Mouse (Mus musculus) megakaryocyte, embryonic 14.5 days (primary cell): Measurements from ENCODE around the gene Lhfp. TPM values are rescaled to one million over a fixed set of nuclear protein-coding genes. Genes with fewer than 3 reads are reported as not detected.

Source experiments
- H3K27me3 ChIP-seq: replicated peaks from 2 replicates; pipeline ENCODE3; 2012; ENCODE audit warnings: inconsistent platforms
- H3K36me3 ChIP-seq: replicated peaks from 2 replicates; pipeline ENCODE3; 2012; ENCODE audit warnings: low read length, inconsistent platforms, mixed read lengths
- H3K4me1 ChIP-seq: 2 replicates; pipeline ENCODE4 v1.6.1; 2012; ENCODE audit warnings: inconsistent platforms
- H3K4me3 ChIP-seq: replicated peaks from 2 replicates; pipeline ENCODE3; 2012; ENCODE audit warnings: moderate library complexity, mild to moderate bottlenecking, inconsistent platforms
- H3K9me3 ChIP-seq: 2 replicates; pipeline ENCODE4 v1.6.1; 2012; ENCODE audit warnings: inconsistent platforms
- FLI1 ChIP-seq: IDR thresholded peaks from 2 replicates; pipeline ENCODE4 v1.6.1; 2012; ENCODE audit warnings: low read length, inconsistent platforms, mixed read lengths
- GATA1 ChIP-seq: IDR thresholded peaks from 3 replicates; pipeline ENCODE4 v1.6.1; 2012; ENCODE audit warnings: mixed read lengths, low read length, inconsistent platforms, borderline replicate concordance
- polyA plus RNA-seq: library from polyadenylated mRNA; stranded (reverse); fragments of >175 nt; gene quantifications from 2 replicates; pipeline ENCODE4 v1.2.3, GENCODE M21; 2012; ENCODE audit warnings: low replicate concordance; ENCODE audit not compliant: insufficient read depth

The Lhfp gene
- polyA plus RNA-seq, 1 experiment: 1.0 TPM

DNA sequence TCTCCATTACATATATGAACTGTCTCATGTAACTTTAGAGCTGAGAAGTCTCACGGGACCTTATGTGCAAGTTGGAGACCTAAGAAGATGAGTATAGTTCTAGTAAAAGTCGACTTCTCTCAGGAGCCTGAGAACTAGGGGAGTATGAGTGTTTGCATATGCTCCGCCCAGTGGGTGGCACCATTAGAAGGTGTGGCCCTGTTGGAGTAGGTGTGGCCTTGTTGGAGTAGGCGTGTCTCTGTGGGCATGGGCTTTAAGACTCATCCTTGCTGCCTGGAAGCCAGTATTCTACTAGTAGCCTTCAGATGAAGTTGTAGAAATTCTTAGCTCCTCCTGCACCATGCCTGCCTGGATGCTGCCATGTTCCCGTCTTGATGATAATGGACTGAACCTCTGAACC, 105.7 kb downstream of the Lhfp start:
- no peak overlapping the region for H3K4me3 ChIP-seq
- H3K4me1 ChIP-seq: no peaks in the 10 kb centered on the region
- H3K9me3 ChIP-seq: no peaks in the 10 kb centered on the region
- no peaks in the 10 kb centered on the region for H3K27me3 ChIP-seq
- no peaks in the 10 kb centered on the region for H3K36me3 ChIP-seq
- TF ChIP-seq GATA1: no peak
- TF ChIP-seq FLI1: no peak

DNA sequence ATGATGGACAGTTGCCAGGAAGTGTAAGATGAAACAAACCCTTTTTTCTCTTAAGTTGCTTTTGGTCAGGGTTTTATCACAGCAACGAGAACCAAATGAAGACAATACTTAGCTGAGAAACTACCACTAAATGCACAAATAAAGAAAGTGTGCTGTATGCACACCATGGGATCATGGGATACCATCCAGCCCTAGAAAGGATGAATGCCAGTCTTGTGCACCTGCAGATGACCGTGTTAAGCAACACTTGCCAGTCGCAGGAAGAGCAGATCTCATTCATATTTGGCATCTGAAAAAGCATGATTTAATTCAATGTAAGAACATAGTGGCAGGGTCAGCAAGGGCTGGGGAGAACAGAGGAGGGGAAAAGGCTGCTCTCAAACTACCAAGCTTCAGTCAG, 107.4 kb downstream of the Lhfp start:
- H3K9me3 ChIP-seq: peaks cover 10% of the 10 kb centered on the region
- H3K27me3 ChIP-seq: no peaks in the 10 kb centered on the region
- no peak for TF ChIP-seq FLI1
- H3K4me3 ChIP-seq: no peak overlapping the region
- no peaks in the 10 kb centered on the region for H3K4me1 ChIP-seq
- H3K36me3 ChIP-seq: no peaks in the 10 kb centered on the region

GRCm38 (mm10) chr3:53149625-53150320, 108.4 kb downstream of the Lhfp start:
- Histone ChIP-seq H3K4me1 (no peaks in the 10 kb centered on the region), H3K27me3 (no peaks in the 10 kb centered on the region), H3K36me3 (no peaks in the 10 kb centered on the region), H3K9me3 (peaks cover 15% of the 10 kb centered on the region), H3K4me3 (no peak overlapping the region)
- no peak for TF ChIP-seq GATA1
- no peak for TF ChIP-seq FLI1

GRCm38 (mm10) chr3:53151081-53151480, 109.8 kb downstream of the Lhfp start:
- Histone ChIP-seq H3K36me3 (no peaks in the 10 kb centered on the region), H3K27me3 (no peaks in the 10 kb centered on the region), H3K4me1 (no peaks in the 10 kb centered on the region), H3K4me3 (no peak overlapping the region), H3K9me3 (peaks cover 15% of the 10 kb centered on the region)
- TF ChIP-seq FLI1: no peak
- no peak for TF ChIP-seq GATA1

DNA sequence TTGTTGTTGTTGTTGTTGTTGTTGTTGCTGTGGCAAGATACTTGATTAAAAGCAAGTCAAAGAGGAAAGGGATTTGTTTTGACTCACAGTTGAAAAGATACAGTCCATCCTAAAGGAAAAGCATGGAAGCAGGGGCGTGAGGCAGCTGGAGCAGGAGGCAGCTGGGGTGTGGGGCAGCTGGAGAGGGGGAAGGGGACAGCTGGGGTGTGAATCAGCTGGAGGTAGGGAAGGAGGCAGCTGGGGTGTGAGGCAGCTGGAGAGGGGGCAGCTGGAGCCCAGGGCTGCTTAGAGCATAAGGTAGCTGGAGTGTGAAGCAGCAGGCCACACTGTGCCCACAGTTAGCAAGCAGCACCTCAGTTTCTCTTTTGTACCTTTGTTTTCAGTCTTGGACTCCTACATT, 110.3 kb downstream of the Lhfp start:
- Histone ChIP-seq H3K4me1 (no peaks in the 10 kb centered on the region), H3K36me3 (no peaks in the 10 kb centered on the region), H3K4me3 (peak overlapping the region; percentile 23), H3K27me3 (no peaks in the 10 kb centered on the region), H3K9me3 (peaks cover 16% of the 10 kb centered on the region)
- TF ChIP-seq GATA1: no peak
- no peak for TF ChIP-seq FLI1

DNA sequence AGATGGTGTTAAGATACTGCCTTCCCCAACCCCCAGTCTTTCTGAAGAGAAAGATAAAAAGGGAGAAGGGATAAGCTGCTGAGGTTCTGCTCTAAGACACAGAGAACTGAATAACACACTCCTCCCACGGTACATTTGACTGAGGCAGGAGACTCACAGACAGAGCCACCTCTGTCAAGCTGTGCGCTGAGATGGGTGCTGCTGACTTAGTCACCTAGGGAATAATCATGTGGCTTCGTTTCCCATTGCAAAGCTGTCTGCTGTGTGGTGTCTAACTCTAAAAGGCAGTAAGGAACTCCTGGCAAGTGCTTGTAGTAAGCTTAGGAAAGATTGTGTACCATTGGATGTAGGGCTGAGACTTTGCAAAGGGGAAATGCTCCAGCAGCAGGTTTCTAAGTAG, 120.6 kb downstream of the Lhfp start:
- peaks cover under 1% of the 10 kb centered on the region; the same call in 1 of the 2 replicates for H3K9me3 ChIP-seq
- TF ChIP-seq FLI1 (no peak), GATA1 (no peak)
- no peaks in the 10 kb centered on the region for H3K27me3 ChIP-seq
- H3K4me3 ChIP-seq: no peak overlapping the region
- H3K4me1 ChIP-seq: no peaks in the 10 kb centered on the region
- H3K36me3 ChIP-seq: no peaks in the 10 kb centered on the region

DNA sequence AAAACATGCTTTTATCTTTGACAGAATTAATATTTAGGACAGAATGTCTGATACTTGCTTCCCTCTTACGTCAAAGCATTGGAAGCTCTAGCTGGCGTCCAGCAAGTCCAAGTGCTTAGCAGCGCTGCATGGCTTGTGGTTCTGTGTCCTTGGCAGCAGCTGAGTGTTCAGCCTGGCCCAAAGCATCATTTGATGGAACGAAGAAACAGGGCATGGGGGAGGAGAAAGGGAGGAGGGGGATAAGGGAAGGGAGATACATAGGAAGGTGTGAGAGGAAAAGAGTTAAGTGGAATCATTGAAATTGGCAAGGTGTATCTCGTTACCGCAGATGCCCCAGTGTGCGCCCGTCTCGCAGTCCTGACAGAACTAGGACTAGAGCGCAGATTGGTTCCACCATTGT, 124.0 kb downstream of the Lhfp start:
- H3K9me3 ChIP-seq: no peaks in the 10 kb centered on the region
- H3K4me3 ChIP-seq: no peak overlapping the region
- TF ChIP-seq GATA1 (no peak), FLI1 (no peak)
- H3K27me3 ChIP-seq: no peaks in the 10 kb centered on the region
- H3K4me1 ChIP-seq: no peaks in the 10 kb centered on the region
- no peaks in the 10 kb centered on the region for H3K36me3 ChIP-seq

- Histone ChIP-seq H3K4me3 (no peak overlapping the region), H3K27me3 (no peaks in the 10 kb centered on the region)
- TF ChIP-seq FLI1 (no peak), GATA1 (no peak)
Measured at GRCm38 (mm10) chr3:53166001-53166400, 124.7 kb downstream of the Lhfp start.

GRCm38 (mm10) chr3:53169486-53169885, 128.2 kb downstream of the Lhfp start:
- H3K4me1 ChIP-seq: no peaks in the 10 kb centered on the region
- H3K9me3 ChIP-seq: no peaks in the 10 kb centered on the region
- no peaks in the 10 kb centered on the region for H3K27me3 ChIP-seq
- TF ChIP-seq GATA1: no peak
- no peaks in the 10 kb centered on the region for H3K36me3 ChIP-seq
- H3K4me3 ChIP-seq: no peak overlapping the region

More at GRCm38 (mm10) chr3:53166001-53166400, 124.7 kb downstream of the Lhfp start:
- Histone ChIP-seq H3K9me3 (no peaks in the 10 kb centered on the region), H3K36me3 (no peaks in the 10 kb centered on the region), H3K4me1 (no peaks in the 10 kb centered on the region)

- Histone ChIP-seq H3K27me3 (no peaks in the 10 kb centered on the region), H3K4me3 (no peak overlapping the region), H3K9me3 (peaks cover 6% of the 10 kb centered on the region), H3K36me3 (no peaks in the 10 kb centered on the region), H3K4me1 (no peaks in the 10 kb centered on the region)
- TF ChIP-seq GATA1: no peak
- TF ChIP-seq FLI1: no peak
Measured at GRCm38 (mm10) chr3:53173310-53174063, 132.2 kb downstream of the Lhfp start.

DNA sequence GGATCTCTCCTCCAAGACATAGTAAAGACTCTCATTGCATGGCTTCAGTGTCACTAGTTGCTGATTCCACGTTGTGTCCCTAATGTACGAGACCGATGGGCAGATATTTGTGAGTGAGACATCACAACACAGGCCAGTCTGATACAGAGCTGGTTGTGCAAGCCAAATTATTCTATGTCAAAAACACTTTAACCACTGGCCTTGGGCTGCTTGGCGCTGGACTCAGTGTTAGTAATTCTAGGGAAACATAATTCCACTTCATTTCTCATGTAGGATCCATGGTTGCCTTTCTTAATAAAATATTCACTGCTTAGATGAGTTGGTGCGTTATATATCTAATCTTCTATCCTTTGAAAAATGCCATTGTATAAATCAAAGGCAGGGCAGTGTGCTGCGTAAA, 138.6 kb downstream of the Lhfp start:
- Histone ChIP-seq H3K9me3 (peaks cover 16% of the 10 kb centered on the region), H3K27me3 (no peaks in the 10 kb centered on the region), H3K4me3 (no peak overlapping the region), H3K4me1 (no peaks in the 10 kb centered on the region), H3K36me3 (no peaks in the 10 kb centered on the region)
- no peak for TF ChIP-seq FLI1
- TF ChIP-seq GATA1: no peak
